Mouse (Mus musculus): ENCODE measurements around the gene Gm19426. TPM values are rescaled to one million over a fixed set of nuclear protein-coding genes. Genes with fewer than 3 reads are reported as not detected.

The Gm19426 gene
- polyA plus RNA-seq (2012; rRNA removed; ENCODE audit: low replicate concordance) = 2.5 and 6.6 TPM in 2 replicates

GRCm38 (mm10) chr2:84743561-84743960 is at the start of gene Gm19426:
Gm19426 (minus strand) TSS chr2:84743655.

GRCm38 (mm10) chr2:84775241-84775640 is 31.8 kb upstream of the Gm19426 start, which contains the start of gene Serping1:
Serping1 (minus strand) TSS chr2:84775444.

GRCm38 (mm10) chr2:84733579-84734300 is 9.7 kb downstream of the Gm19426 start, which contains the start of gene Ypel4:
Ypel4 (plus strand) TSS chr2:84734058.

GRCm38 (mm10) chr2:84727172-84727858 is 16.1 kb downstream of the Gm19426 start, which contains the start of gene Clp1:
Clp1 (minus strand) TSS chr2:84727350.

GRCm38 (mm10) chr2:84714811-84715561 is 28.5 kb downstream of the Gm19426 start, which contains the start of gene Zdhhc5:
Zdhhc5 (minus strand) TSS chr2:84715180.

Other genes with a start within 250 kb of the Gm19426 start
- 48.1 and 70.2 TPM in 2 replicates for gene Ctnnd1, start 92.9 kb downstream of the Gm19426 start, polyA plus RNA-seq (2012; rRNA removed; ENCODE audit: low replicate concordance)
- not detected in 2 replicates for gene Btbd18, start 84.6 kb downstream of the Gm19426 start, polyA plus RNA-seq (2012; rRNA removed; ENCODE audit: low replicate concordance)
- gene Selenoh, start 72.9 kb downstream of the Gm19426 start, polyA plus RNA-seq (2012; rRNA removed; ENCODE audit: low replicate concordance) = 32.7 and 68.5 TPM in 2 replicates
- not detected in 2 replicates for gene Gm28635, start 65.6 kb downstream of the Gm19426 start, polyA plus RNA-seq (2012; rRNA removed; ENCODE audit: low replicate concordance)
- 9.4 and 10.1 TPM in 2 replicates for gene Med19, start 65.3 kb downstream of the Gm19426 start, polyA plus RNA-seq (2012; rRNA removed; ENCODE audit: low replicate concordance)
- 98.4 and 120 TPM in 2 replicates for gene Tmx2, start 64.5 kb downstream of the Gm19426 start, polyA plus RNA-seq (2012; rRNA removed; ENCODE audit: low replicate concordance)
- 45.2 and 59.9 TPM in 2 replicates for gene Zdhhc5, start 28.5 kb downstream of the Gm19426 start, polyA plus RNA-seq (2012; rRNA removed; ENCODE audit: low replicate concordance)
- gene Clp1, start 16.3 kb downstream of the Gm19426 start, polyA plus RNA-seq (2012; rRNA removed; ENCODE audit: low replicate concordance) = 8.0 and 15.5 TPM in 2 replicates
- 5.2 and 20.0 TPM in 2 replicates for gene Ypel4, start 9.6 kb downstream of the Gm19426 start, polyA plus RNA-seq (2012; rRNA removed; ENCODE audit: low replicate concordance)
- 771 and 792 TPM in 2 replicates for gene Serping1, start 31.8 kb upstream of the Gm19426 start, polyA plus RNA-seq (2012; rRNA removed; ENCODE audit: low replicate concordance)
- 43.8 and 67.0 TPM in 2 replicates for gene Ube2l6, start 55.2 kb upstream of the Gm19426 start, polyA plus RNA-seq (2012; rRNA removed; ENCODE audit: low replicate concordance)
- gene Smtnl1, start 79.0 kb upstream of the Gm19426 start, polyA plus RNA-seq (2012; rRNA removed; ENCODE audit: low replicate concordance) = not detected in 2 replicates
- gene Timm10, start 83.3 kb upstream of the Gm19426 start, polyA plus RNA-seq (2012; rRNA removed; ENCODE audit: low replicate concordance) = 62.2 and 63.0 TPM in 2 replicates
- gene Slc43a1, start 95.2 kb upstream of the Gm19426 start, polyA plus RNA-seq (2012; rRNA removed; ENCODE audit: low replicate concordance) = 39.0 and 41.0 TPM in 2 replicates
- 9.8 and 12.4 TPM in 2 replicates for gene Rtn4rl2, start 143.1 kb upstream of the Gm19426 start, polyA plus RNA-seq (2012; rRNA removed; ENCODE audit: low replicate concordance)
- gene Slc43a3, start 192.9 kb upstream of the Gm19426 start, polyA plus RNA-seq (2012; rRNA removed; ENCODE audit: low replicate concordance) = 75.7 and 219 TPM in 2 replicates
- gene Prg2, start 236.8 kb upstream of the Gm19426 start, polyA plus RNA-seq (2012; rRNA removed; ENCODE audit: low replicate concordance) = 0.60 and 1.3 TPM in 2 replicates
- gene Prg3, start 244.6 kb upstream of the Gm19426 start, polyA plus RNA-seq (2012; rRNA removed; ENCODE audit: low replicate concordance) = not detected in 2 replicates

All from subcutaneous adipose tissue, adult 2 months (tissue).